Mouse (Mus musculus): ENCODE measurements at regions not wholly inside any gene's neighbourhood (a gene's known extent, or its start where the extent isn't known, plus 50 kb on each side); places are given as distances from the start of the nearest gene placed in this dataset.

GRCm38 (mm10) chr1:42236466-42237010 is 459.0 kb upstream of the Pou3f3 start:
- TF ChIP-seq CTCF (IDR thresholded peaks at IDR 0.05; ENCODE audit: borderline replicate concordance, extremely low read depth, insufficient read depth, insufficient read length) (no peak), POLR2A (IDR thresholded peaks at IDR 0.05; ENCODE audit: borderline replicate concordance, extremely low read depth, insufficient read depth, insufficient read length, poor library complexity, severe bottlenecking) (no peak)
- no peak for DNase-seq (ENCODE audit: low read depth)

- peak; percentile 40 for DNase-seq (ENCODE audit: low read depth)
Measured at GRCm38 (mm10) chr1:42238408-42238807, 457.2 kb upstream of the Pou3f3 start.

GRCm38 (mm10) chr1:42241172-42241571 is 454.4 kb upstream of the Pou3f3 start:
- DNase-seq (ENCODE audit: low read depth), result peak; percentile 56
- TF ChIP-seq CTCF (IDR thresholded peaks at IDR 0.05; ENCODE audit: borderline replicate concordance, extremely low read depth, insufficient read depth, insufficient read length), result no peak

More at GRCm38 (mm10) chr1:42238408-42238807, 457.2 kb upstream of the Pou3f3 start:
- TF ChIP-seq CTCF (IDR thresholded peaks at IDR 0.05; ENCODE audit: borderline replicate concordance, extremely low read depth, insufficient read depth, insufficient read length) (peak; percentile 22; the same call in 1 of the 2 replicates), POLR2A (IDR thresholded peaks at IDR 0.05; ENCODE audit: borderline replicate concordance, extremely low read depth, insufficient read depth, insufficient read length, poor library complexity, severe bottlenecking) (no peak)

GRCm38 (mm10) chr1:42241601-42242220 is 453.9 kb upstream of the Pou3f3 start:
- DNase-seq (ENCODE audit: low read depth), result no peak
- TF ChIP-seq CTCF (IDR thresholded peaks at IDR 0.05; ENCODE audit: borderline replicate concordance, extremely low read depth, insufficient read depth, insufficient read length) (no peak), POLR2A (IDR thresholded peaks at IDR 0.05; ENCODE audit: borderline replicate concordance, extremely low read depth, insufficient read depth, insufficient read length, poor library complexity, severe bottlenecking) (no peak)

GRCm38 (mm10) chr1:42242586-42243457 is 452.7 kb upstream of the Pou3f3 start:
- peak; percentile 87 for DNase-seq (ENCODE audit: low read depth)
- TF ChIP-seq CTCF (IDR thresholded peaks at IDR 0.05; ENCODE audit: borderline replicate concordance, extremely low read depth, insufficient read depth, insufficient read length) (no peak), POLR2A (IDR thresholded peaks at IDR 0.05; ENCODE audit: borderline replicate concordance, extremely low read depth, insufficient read depth, insufficient read length, poor library complexity, severe bottlenecking) (no peak)

GRCm38 (mm10) chr1:42243458-42243855 is 452.1 kb upstream of the Pou3f3 start:
- TF ChIP-seq CTCF (IDR thresholded peaks at IDR 0.05; ENCODE audit: borderline replicate concordance, extremely low read depth, insufficient read depth, insufficient read length), result no peak
- TF ChIP-seq POLR2A (IDR thresholded peaks at IDR 0.05; ENCODE audit: borderline replicate concordance, extremely low read depth, insufficient read depth, insufficient read length, poor library complexity, severe bottlenecking), result no peak
- peak; percentile 84 for DNase-seq (ENCODE audit: low read depth)

GRCm38 (mm10) chr1:42243878-42244277 is 451.7 kb upstream of the Pou3f3 start:
- no peak for TF ChIP-seq CTCF (IDR thresholded peaks at IDR 0.05; ENCODE audit: borderline replicate concordance, extremely low read depth, insufficient read depth, insufficient read length)
- no peak for TF ChIP-seq POLR2A (IDR thresholded peaks at IDR 0.05; ENCODE audit: borderline replicate concordance, extremely low read depth, insufficient read depth, insufficient read length, poor library complexity, severe bottlenecking)
- peak; percentile 94 for DNase-seq (ENCODE audit: low read depth)

- TF ChIP-seq CTCF (IDR thresholded peaks at IDR 0.05; ENCODE audit: borderline replicate concordance, extremely low read depth, insufficient read depth, insufficient read length) (no peak), POLR2A (IDR thresholded peaks at IDR 0.05; ENCODE audit: borderline replicate concordance, extremely low read depth, insufficient read depth, insufficient read length, poor library complexity, severe bottlenecking) (no peak)
- DNase-seq (ENCODE audit: low read depth), result no peak
Measured at GRCm38 (mm10) chr1:42252386-42252785, 443.2 kb upstream of the Pou3f3 start.

GRCm38 (mm10) chr1:42253786-42254185 is 441.8 kb upstream of the Pou3f3 start:
- peak; percentile 71 for DNase-seq (ENCODE audit: low read depth)
- TF ChIP-seq POLR2A (IDR thresholded peaks at IDR 0.05; ENCODE audit: borderline replicate concordance, extremely low read depth, insufficient read depth, insufficient read length, poor library complexity, severe bottlenecking) (no peak), CTCF (IDR thresholded peaks at IDR 0.05; ENCODE audit: borderline replicate concordance, extremely low read depth, insufficient read depth, insufficient read length) (no peak)

- TF ChIP-seq CTCF (IDR thresholded peaks at IDR 0.05; ENCODE audit: borderline replicate concordance, extremely low read depth, insufficient read depth, insufficient read length) (no peak), POLR2A (IDR thresholded peaks at IDR 0.05; ENCODE audit: borderline replicate concordance, extremely low read depth, insufficient read depth, insufficient read length, poor library complexity, severe bottlenecking) (no peak)
- DNase-seq (ENCODE audit: low read depth), result peak; percentile 65
Measured at GRCm38 (mm10) chr1:42256911-42257595, 438.5 kb upstream of the Pou3f3 start.

Measured in brain, embryonic 14.5 days (tissue).